ENCODE assay signal across 34 mouse cellular contexts in genomic region chr19:27417375-27417774, GRCm38 (mm10).
"Had no signal": no experiment of that assay in that cellular context is flagged by ENCODE, and none has a peak within 500 bp of the region (broad histone marks: within the 10 kb centered on the region; RNA-seq: fewer than 3 reads in every experiment).

No protein-coding gene starts in this region.

- H3K4me2 ChIP-seq: heart, embryonic 11.5 days; heart, embryonic 12.5 days; heart, embryonic 13.5 days; heart, embryonic 15.5 days; hindbrain, embryonic 12.5 days; hindbrain, embryonic 13.5 days; hindbrain, embryonic 14.5 days; hindbrain, embryonic 15.5 days; intestine, embryonic 15.5 days; kidney, embryonic 15.5 days had no signal

- H3K9ac ChIP-seq: heart, embryonic 12.5 days; heart, embryonic 13.5 days; heart, embryonic 15.5 days; hindbrain, embryonic 12.5 days; hindbrain, embryonic 13.5 days; hindbrain, embryonic 14.5 days; hindbrain, embryonic 15.5 days; intestine, embryonic 15.5 days; kidney, embryonic 15.5 days had no signal

- H3K4me3 ChIP-seq: heart, embryonic 10.5 days; heart, embryonic 12.5 days; heart, embryonic 13.5 days; heart, embryonic 15.5 days; hindbrain, embryonic 10.5 days; hindbrain, embryonic 12.5 days; hindbrain, embryonic 13.5 days; hindbrain, embryonic 15.5 days; intestine, embryonic 15.5 days; kidney, embryonic 15.5 days; layer of hippocampus, adult 2 months had no signal

- H3K4me1 ChIP-seq: heart, embryonic 10.5 days; heart, embryonic 12.5 days; heart, embryonic 13.5 days; heart, embryonic 15.5 days; hindbrain, embryonic 10.5 days; hindbrain, embryonic 12.5 days; hindbrain, embryonic 13.5 days; hindbrain, embryonic 15.5 days; intestine, embryonic 15.5 days; kidney, embryonic 15.5 days had no signal

- DNase-seq: heart, postnatal 10 days; heart, postnatal 14 days; heart, postnatal 36 days; heart, postnatal 4 days; kidney, adult 18-20 months; kidney, adult 2 months; kidney, adult 8-10 months; kidney, adult 9 months; kidney, postnatal 10 days; kidney, postnatal 14 days; kidney, postnatal 25 days; kidney, postnatal 36 days; kidney, postnatal 4 days; layer of hippocampus, adult 9-11 months; layer of hippocampus, postnatal 36 days had no signal

- ATAC-seq: hindbrain, embryonic 16.5 days; inflammation-experienced regulatory T-cells, adult 6 months; intestine, embryonic 16.5 days; intestine, postnatal 0 days had no signal

- H3K27ac ChIP-seq: heart, embryonic 10.5 days; heart, embryonic 13.5 days; heart, embryonic 15.5 days; hindbrain, embryonic 10.5 days; hindbrain, embryonic 12.5 days; hindbrain, embryonic 13.5 days; hindbrain, embryonic 14.5 days; hindbrain, embryonic 15.5 days; hindbrain, postnatal 0 days; intestine, embryonic 15.5 days; kidney, embryonic 15.5 days; kidney, postnatal 0 days; layer of hippocampus, adult 2 months had no signal

- H3K9me3 ChIP-seq: heart, embryonic 10.5 days; heart, embryonic 12.5 days; heart, embryonic 13.5 days; heart, embryonic 15.5 days; hindbrain, embryonic 10.5 days; hindbrain, embryonic 12.5 days; hindbrain, embryonic 13.5 days; hindbrain, embryonic 15.5 days; intestine, embryonic 15.5 days; kidney, embryonic 15.5 days had no signal

- H3K27me3 ChIP-seq: heart, embryonic 15.5 days; hindbrain, embryonic 12.5 days; hindbrain, embryonic 13.5 days; hindbrain, embryonic 15.5 days; intestine, embryonic 15.5 days; kidney, embryonic 15.5 days had no signal
